Mouse (Mus musculus): ENCODE measurements around the gene Vsig2. TPM values are rescaled to one million over a fixed set of nuclear protein-coding genes. Genes with fewer than 3 reads are reported as not detected.

Gene Vsig2
- polyA plus RNA-seq, 1 experiment from 2014 or later, result 2.0 TPM

Other genes starting within 250 kb of the Vsig2 start
- 7.2 and 8.7 TPM in 2 replicates for gene Ccdc15, start 190.8 kb upstream of the Vsig2 start, polyA plus RNA-seq (2015; fragmentation: Nextera tagmentation; extraction: Ambion mirVana)
- gene Hepacam, start 171.9 kb upstream of the Vsig2 start, polyA plus RNA-seq (2015; fragmentation: Nextera tagmentation; extraction: Ambion mirVana), result 0.17 and 0.64 TPM in 2 replicates
- 10.6 and 11.9 TPM in 2 replicates for gene Robo4, start 137.4 kb upstream of the Vsig2 start, polyA plus RNA-seq (2015; fragmentation: Nextera tagmentation; extraction: Ambion mirVana)
- 0.09 and 0.19 TPM in 2 replicates for gene Robo3, start 106.0 kb upstream of the Vsig2 start, polyA plus RNA-seq (2015; fragmentation: Nextera tagmentation; extraction: Ambion mirVana)
- gene Msantd2, start 49.9 kb upstream of the Vsig2 start, polyA plus RNA-seq (2015; fragmentation: Nextera tagmentation; extraction: Ambion mirVana), result 20.0 and 24.8 TPM in 2 replicates
- 52.1 and 56.3 TPM in 2 replicates for gene Esam, start 11.2 kb upstream of the Vsig2 start, polyA plus RNA-seq (2015; fragmentation: Nextera tagmentation; extraction: Ambion mirVana)
- 7.9 and 10.9 TPM in 2 replicates for gene Nrgn, start 13.6 kb downstream of the Vsig2 start, polyA plus RNA-seq (2015; fragmentation: Nextera tagmentation; extraction: Ambion mirVana)
- 10.9 and 12.1 TPM in 2 replicates for gene Siae, start 16.4 kb downstream of the Vsig2 start, polyA plus RNA-seq (2015; fragmentation: Nextera tagmentation; extraction: Ambion mirVana)
- gene Spa17, start 74.5 kb downstream of the Vsig2 start, polyA plus RNA-seq (2015; fragmentation: Nextera tagmentation; extraction: Ambion mirVana), result 11.6 and 18.1 TPM in 2 replicates
- gene Tbrg1, start 118.1 kb downstream of the Vsig2 start, polyA plus RNA-seq (2015; fragmentation: Nextera tagmentation; extraction: Ambion mirVana), result 179 and 192 TPM in 2 replicates
- gene Panx3, start 130.0 kb downstream of the Vsig2 start, polyA plus RNA-seq (2015; fragmentation: Nextera tagmentation; extraction: Ambion mirVana), result 38.1 TPM in 2 replicates
- gene Olfr160, start 177.0 kb downstream of the Vsig2 start, polyA plus RNA-seq (2015; fragmentation: Nextera tagmentation; extraction: Ambion mirVana), result 0.09 and 0.16 TPM in 2 replicates
- 0.48 TPM in 1 of 2 replicates, not detected in the other for gene Olfr874, start 205.9 kb downstream of the Vsig2 start, polyA plus RNA-seq (2015; fragmentation: Nextera tagmentation; extraction: Ambion mirVana)
- gene Olfr875, start 232.6 kb downstream of the Vsig2 start, polyA plus RNA-seq (2015; fragmentation: Nextera tagmentation; extraction: Ambion mirVana), result 0.79 TPM in 1 of 2 replicates, not detected in the other

All from embryonic facial prominence, embryonic 15.5 days (tissue).